Mouse (Mus musculus) thymus, adult 2 months (tissue): ENCODE data around the gene Pym1.

Experiments used
- CTCF ChIP-seq: fragments of 200-500 bp; IDR thresholded peaks from 2 replicates; pipeline ENCODE4 v1.5.1; 2012; ENCODE audit warnings: mild to moderate bottlenecking, control low read depth, low read length, moderate library complexity, borderline replicate concordance; ENCODE audit not compliant: control insufficient read depth, poor library complexity, insufficient read depth; ENCODE audit errors: extremely low read depth
- POLR2A ChIP-seq: fragments of 200-500 bp; IDR thresholded peaks from 2 replicates; pipeline ENCODE4 v1.6.1; 2012; ENCODE audit warnings: mild to moderate bottlenecking, low read length, control low read depth, moderate library complexity; ENCODE audit not compliant: control insufficient read depth, poor library complexity, insufficient read depth; ENCODE audit errors: extremely low read depth

GRCm38 (mm10) chr10:128780200-128780599, 32.5 kb downstream of the Pym1 start:
- TF ChIP-seq CTCF (no peak), POLR2A (no peak)
